Mouse (Mus musculus) retina, embryonic 14.5 days (tissue): Measurements from ENCODE around the gene Ifngr2.

Experiments used
- DNase-seq: peaks from one replicate; pipeline ENCODE4 v3.0.0-alpha.2; 2015; ENCODE audit warnings: low spot score

Gene Ifngr2

DNA sequence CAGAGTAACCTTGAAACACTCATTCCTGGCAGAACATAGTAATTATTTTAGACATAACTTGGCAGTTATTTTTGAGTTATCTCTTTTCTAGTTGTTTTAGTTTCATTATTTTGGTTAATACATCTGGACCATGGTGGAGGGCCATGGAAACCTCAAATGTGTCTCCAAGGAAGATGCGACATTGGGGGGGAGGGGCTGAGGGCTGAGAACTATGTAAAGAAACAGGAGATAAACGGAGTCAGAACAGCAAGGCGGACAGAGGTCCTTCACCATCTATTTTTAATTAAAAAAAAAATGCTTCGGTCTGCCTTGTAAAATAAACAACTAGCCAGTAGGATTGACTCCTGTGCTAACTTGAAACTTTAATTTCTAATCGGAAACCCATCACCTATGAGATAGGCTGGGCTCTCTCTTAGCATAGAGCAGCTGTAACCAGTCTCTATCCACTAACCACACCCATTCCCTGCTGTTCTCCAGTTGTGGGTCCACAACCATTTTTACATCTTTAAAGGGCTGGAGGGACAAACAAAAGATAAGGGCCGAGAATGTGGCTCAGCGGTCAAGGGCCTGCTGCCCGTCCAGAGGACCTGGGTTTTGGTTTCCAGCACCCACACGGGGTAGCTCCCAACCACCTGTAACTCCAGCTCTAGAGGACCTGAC is 18.6 kb downstream of the Ifngr2 start:
- no peak for DNase-seq

DNA sequence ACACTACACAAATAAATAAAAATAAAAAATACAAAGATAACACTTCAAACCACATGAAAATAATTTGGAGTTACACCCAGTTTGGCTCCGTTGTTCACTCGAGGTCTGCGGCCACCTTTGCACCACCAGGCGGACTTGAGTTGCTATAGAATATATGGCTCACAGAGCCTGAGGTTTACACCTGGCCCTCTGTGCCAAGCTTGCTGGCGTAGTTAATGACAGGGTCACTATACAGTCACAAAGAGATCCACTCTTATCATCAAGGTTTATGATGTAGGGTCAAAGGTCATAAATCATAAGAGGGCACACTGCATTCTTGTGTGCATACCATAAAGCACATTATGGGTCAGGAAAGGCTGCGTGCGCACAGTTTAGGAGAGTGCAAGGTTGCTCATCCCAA is 19.1 kb downstream of the Ifngr2 start:
- DNase-seq = no peak

DNA sequence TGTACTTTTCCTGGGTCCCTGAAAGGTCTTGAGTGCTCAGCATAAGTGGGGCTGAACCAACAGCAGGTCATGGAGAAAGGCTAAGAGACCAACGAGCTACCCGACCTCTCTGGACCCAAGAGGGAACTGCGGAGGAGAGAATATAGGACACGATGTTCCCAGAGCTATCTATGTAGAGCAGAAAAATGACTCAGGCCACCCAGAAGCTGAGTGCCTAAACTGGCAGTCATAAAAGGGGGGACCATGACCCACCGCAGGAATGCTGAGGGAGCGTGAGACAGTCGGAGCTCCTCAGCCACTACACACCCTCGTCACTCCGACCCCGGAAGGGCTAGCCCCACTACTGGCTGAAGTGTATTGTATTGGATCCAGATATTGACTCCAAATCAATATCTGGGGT is 22.1 kb downstream of the Ifngr2 start:
- DNase-seq = no peak

DNA sequence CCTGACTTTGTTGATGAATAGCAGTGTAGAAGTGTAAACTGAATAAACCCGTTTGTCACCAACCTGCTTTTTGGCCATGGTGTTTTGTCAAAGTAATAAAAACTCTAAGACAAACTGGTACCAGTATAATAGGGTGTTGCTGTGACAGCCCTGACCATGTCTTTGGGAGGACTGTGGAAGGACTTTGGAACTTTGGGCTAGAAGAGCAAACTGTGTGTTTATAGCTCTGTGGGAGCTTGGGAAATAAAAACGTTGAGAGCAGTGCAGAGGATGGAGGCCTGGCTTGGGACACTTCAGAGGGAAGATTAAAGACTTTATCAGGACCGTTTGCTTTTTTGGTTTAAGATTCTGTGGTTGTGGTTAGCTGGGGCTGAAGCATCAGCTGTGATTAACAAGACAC is 24.2 kb downstream of the Ifngr2 start:
- DNase-seq = no peak

DNA sequence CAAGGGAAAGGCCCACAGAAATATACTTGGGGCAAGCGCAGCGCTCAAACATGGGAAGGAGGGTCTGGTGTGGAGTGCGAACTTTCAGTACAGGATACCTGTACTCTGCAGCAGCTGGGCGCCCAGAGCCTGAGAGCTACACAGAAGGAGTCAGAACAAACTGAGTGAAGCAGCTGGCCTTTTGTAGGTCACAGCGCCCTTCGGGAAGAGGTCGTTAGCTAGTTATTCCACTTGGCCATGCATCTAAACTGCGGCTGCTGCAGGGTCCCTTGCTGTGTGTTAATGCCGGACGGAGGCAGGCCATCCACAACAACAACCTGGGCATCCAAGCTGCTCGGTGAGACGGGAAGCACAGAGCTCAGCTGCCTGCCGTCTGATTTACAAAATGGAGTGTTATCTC is 28.3 kb downstream of the Ifngr2 start:
- peak; percentile 73 for DNase-seq

DNA sequence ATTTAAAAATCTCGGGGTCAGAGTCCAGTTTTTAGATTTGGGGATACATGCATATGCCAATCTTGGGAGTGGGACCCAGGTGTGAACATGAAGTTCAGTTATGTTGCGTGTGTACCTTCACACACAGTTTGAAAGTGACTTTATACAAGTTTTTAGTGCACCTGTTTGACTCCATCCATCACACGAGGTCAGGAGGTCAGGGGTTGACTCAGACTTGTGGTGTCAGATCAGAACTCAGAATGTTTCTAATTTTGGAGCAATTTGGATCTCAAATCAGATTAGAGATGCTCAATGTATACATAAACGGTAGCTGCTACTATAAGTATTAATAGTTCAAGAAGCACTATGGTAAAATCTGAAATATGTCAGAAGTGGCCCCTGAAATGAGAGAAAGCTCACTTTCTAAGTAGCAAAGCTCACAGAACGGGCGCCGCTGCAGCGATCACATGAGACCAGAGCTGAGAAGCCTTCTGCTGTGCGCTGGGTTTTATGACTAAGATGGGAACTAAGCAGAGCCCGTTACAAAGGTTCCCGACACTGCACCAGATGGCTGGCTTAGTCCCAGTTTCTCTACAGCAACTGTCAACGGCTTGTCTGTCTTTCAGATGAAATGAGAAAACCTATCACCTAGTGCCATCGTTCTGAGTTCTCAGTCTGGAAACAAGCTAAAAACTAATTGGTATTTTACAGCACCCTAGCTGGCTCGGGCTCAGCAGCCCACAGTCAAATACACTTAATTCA is 32.3 kb downstream of the Ifngr2 start:
- DNase-seq = peak; percentile 44

DNA sequence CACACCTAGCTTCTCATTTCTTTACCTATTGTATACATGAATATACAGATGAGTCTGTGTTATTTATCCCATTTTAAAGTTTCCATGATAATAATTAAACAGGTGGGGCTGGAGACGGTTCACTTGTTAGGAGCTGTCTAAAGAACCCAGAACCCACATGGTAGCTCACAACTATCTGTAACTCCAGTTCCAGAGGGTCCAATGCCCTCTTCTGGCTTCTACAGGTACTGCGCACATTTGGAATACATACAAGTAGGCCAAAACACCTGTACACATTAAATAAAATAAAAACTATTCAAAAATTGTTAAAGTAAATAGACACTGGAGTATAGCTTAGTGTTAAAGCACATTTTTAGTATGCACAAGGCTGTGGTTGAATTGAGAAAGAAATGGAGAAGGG is 35.4 kb downstream of the Ifngr2 start:
- DNase-seq = peak; percentile 61

DNA sequence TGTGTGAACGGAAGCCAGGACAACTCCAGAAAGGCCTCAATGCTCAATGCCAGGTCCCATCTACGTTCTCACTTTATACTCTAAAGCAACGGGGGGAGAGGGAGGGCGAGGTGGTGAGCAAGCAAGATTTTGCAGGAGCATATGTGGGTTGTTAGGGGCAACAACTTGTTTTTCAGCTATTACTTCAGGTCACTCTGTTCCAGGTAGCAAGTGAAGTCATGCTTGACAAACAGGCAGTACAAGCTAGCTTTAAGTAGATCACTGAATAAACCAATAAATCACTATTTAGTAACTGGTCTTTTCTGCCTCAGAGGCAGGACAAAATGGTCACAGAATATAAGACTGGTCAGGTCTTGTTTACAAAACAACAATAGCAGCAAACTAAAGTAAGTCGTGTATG is 38.7 kb downstream of the Ifngr2 start:
- no peak for DNase-seq

DNA sequence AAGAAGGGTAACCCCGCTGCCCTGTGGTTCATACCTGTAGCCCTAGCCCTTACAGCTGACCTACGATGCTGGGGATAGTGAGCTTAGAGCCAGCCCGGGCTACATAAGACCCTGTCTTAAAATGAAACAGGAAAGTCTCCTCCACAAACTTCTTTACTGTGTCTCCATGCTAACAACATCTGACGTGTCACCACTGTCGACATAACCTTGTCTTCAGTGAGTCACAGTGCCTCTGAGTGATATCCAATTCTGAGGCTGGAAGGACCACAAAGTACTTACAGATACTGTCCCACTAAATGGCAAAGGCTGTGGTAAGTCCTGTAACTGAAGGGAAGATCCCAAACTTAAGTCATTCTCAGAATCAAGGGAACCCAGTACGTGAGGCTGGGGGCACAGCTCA is 39.4 kb downstream of the Ifngr2 start:
- no peak for DNase-seq

DNA sequence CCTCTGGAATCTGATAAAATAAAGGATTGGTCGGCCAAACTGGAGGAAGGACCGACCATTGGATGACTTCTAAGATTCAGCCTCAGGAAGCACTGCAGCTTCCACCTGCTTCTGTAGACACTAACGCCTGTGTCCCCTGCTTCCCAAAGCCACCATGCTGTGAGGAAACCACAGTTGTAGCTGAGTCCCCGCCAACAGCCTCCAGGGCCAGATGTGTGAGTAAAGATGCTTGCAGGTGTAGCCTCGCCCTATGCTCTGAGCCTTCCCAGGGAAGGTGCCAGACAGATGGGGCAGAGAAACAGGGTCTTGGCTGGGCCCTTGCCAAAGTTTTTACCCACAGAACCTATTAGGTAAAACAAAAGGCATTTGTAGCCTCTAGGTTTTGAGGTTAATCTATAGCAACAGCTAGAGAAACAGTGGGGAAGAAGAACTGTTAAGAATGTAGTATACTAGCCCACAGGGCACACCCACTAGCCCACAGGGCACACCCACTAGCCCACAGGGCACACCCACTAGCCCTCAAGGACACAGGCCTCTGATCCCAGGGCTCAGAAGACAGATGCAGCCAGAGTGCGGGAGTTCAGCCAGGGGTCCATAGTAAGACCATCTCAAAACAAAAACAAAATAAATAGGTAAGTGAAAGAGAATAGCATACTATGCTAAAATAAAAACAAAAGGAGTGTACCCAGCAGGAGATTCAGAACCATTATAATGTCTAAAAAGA is 41.0 kb downstream of the Ifngr2 start:
- DNase-seq = no peak

DNA sequence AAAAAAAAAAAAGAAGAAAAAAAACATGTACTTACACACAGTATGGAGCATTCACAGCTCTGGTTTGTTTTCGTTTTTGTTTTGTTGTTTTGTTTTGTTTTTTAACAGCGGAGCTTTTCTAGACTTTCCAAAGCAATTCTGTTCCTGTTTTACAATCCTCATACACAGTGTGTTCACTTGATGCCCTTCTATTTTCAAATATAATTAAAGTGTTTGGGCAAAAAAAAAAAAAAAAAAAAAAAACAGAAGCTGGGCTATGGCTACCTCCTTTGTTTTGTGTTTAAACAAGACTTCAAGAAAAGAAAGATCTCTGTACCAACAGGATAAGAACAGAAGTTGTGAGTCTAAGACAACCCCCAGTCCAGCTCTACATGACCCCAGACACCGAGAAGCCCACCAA is 41.8 kb downstream of the Ifngr2 start:
- no peak for DNase-seq

DNA sequence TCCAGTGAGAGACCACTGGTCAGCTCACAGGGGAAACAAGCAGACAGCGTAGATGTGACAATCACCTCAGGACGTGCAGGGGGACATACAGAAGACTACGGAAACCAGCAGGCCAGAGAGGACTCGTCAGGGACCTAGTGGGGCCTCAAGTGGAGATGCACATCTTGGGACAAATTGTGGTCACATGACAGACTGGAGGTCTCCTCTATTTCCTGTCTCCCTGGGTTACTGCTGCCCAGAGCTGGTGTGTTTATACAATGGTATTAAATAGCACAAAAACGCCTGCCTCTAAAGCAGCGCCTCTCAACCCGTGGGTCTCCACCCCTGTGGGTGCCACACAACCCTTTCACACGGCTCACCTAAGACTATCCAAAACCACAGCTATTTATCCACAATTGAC is 45.3 kb downstream of the Ifngr2 start:
- DNase-seq = no peak

DNA sequence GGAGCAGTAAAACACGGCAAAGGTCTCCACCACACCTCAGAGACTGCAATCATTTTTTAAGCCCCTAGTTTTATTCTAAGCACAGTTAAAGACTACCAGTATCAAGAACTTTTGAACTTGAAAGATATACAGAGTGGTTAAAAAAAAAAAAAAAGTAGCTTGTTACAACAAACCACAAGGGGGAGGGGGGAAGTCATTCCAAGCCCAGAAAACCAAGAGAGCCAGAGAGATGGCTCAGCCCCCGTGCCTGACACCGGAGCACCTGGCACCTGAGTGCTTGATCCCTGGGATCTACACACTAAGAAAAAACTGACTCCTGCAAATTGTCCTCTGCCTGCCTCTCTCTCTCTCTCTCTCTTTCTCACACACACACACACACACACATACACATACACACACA is 46.4 kb downstream of the Ifngr2 start:
- no peak for DNase-seq

DNA sequence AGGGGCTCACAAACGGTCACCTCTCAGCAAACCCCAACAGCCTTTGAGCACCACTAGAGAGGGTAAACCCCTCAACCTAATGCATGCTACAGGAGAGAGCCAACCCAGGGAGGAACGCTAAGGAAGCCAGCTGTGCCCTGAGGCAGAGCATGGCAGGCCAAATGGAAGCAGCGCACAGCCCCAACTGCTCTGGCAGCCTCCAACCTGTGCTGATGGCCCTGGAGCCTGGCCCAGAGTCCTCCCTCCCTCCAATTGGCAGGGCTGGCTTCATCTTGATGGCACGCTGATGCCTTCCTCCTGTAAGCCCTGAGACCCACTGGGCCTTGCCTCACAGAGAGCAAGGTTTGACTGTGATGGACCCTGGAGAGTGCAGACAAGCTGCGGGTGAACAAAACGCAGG is 48.2 kb downstream of the Ifngr2 start:
- DNase-seq = no peak

DNA sequence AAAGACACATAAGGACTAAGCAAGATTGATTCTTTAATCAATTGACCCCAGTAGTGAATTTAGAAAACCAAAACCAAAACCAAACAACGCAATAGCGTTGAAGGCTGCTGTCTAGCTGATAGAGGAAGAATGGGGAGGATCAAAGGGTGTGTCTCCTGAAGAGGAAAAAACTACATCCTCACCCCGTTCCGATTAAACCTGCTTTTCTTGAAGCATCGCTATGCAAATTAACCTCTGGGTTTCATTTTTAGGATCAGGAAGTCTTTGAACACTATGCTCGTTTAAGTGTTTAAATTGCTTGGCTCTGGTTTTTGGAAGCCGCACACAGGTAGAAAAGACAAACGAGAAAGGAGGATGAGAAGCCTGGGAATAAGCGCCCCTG is 49.5 kb downstream of the Ifngr2 start:
- DNase-seq = no peak

DNA sequence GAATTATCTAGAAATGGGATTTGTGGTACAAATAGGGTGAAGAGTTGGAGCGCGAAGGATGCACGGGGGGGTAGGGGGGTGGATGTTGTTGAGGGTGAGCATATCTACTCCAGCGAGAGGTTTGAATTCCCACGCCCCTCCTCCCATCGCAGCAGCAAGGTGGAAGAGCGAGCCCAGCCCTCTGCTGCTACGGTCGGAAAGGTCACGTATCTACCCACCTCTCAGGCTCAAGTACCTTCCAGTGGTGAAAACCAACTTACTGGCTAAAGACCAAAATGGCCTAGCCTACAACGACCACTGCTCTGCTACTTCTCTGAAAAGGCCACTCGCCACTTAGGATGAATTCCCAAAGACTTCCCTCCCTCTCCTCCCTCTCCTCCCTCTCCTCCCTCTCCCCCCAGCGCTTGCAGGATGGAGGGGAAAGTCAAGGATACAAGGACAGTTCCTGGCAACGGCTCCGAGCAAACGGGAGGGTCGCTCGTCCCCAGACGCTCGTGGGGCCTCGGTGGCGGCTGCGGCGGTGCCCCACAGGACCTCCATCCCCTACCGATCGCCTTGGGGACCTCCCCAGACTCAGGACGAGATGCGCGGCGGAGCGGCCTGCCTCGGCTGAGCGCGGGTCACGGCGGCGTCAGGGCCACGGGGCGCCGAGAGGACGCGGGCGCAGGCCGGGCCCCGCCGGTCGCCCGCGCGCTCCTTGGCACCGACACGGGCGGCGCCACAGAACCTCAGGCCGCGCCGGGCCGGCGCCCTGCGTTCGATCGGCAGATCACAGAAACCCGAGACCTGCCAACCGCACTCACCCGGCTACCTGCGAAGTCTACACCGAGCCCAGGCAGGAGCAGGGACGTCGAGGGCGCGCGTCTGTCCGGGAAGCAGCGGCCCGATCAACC is 50.2 kb downstream of the Ifngr2 start:
- no peak for DNase-seq

DNA sequence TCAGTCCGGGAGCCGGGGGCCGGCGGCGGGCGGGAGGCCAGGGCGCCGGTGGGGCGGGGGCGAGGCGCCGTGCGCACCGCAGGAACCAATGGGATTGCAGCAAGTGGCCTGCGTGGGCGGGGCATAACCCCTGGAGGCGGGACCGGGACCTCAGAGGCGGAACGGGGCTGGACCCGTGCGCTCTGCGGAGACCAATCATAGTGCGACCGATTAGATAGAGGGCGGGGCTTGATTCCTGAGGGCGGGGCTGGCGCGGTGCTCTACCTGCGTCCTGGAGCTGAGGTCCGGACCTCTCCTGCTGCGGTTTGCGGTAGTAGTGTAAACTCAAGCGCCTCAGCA is 50.8 kb downstream of the Ifngr2 start, which contains the start of gene Tmem50b:
TSS of gene Tmem50b (minus strand) at position 129 of the 339 bp plus-strand sequence.
- peak; percentile 99 for DNase-seq

DNA sequence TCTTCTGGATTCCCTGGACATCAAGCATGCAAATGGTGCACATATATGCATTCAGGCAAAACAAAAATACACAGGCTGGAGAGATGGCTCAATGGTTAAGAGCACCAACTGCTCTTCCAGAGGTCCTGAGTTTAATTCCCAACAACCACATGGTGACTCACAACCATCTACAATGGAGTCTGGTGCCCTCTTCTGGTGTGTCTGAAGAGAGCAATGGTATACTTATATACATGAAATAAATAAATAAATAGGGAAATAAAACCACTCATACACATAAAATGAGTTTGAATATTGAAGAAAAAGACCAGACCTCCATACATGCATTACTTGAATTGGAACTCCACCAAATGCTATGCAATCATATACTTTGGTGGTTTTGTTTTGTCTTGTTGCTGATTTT is 52.4 kb downstream of the Ifngr2 start:
- DNase-seq = no peak

DNA sequence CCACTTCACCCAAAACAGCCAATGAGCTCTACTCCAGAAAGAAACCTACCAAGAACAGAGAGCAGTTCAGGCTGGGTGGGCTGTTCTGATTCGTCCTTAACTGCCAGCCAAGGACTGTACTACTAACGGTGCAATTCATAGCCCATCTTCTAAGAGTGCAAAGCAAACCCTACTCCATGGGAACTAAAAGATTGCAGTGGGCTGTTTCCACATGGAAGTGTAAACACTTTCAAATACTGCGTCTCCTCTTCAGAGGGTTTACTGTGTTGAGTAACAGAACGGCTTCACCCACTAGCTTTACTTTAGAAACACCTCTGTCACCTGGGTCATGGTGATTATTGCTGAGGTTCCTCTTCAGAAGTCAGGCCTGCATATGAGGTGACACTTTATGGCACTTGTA is 54.2 kb downstream of the Ifngr2 start:
- no peak for DNase-seq

DNA sequence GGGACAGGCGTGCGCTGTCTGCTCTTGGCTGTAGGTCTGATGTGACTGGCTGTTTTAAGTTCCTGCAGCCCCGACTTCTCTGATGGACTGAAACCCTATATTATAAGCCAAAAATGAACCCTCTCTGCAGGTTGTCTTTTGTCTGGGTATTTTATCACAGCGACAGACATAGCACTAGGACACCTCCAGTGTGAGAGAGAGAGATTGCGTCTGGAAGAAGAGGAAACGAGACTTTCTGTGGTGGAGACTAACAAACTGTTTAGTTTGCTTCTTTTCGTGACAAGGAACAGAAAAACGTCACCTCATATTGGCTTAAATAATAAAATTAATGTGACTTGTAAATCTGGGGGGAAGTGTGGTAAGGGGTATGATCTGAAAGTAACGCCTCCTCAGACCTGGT is 54.8 kb downstream of the Ifngr2 start:
- no peak for DNase-seq

DNA sequence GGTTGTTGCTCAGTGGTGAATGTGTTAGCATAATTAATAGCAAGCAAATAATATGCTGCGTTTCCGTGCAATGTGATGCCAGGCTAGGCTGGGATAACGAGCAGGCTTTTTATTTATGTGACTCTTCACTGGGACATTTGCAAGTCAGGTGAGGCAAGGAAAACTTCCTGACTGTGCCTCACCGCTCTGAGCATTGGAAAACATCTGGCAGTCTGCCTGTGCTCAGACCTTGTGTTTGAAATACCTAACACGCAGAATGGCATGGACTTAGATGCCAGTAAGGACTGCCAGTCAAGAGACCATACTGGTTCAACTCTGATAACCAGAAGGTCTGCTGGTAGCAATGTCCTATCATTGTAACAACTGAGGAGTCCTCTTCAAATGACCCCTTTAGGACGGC is 58.3 kb downstream of the Ifngr2 start:
- DNase-seq = no peak

DNA sequence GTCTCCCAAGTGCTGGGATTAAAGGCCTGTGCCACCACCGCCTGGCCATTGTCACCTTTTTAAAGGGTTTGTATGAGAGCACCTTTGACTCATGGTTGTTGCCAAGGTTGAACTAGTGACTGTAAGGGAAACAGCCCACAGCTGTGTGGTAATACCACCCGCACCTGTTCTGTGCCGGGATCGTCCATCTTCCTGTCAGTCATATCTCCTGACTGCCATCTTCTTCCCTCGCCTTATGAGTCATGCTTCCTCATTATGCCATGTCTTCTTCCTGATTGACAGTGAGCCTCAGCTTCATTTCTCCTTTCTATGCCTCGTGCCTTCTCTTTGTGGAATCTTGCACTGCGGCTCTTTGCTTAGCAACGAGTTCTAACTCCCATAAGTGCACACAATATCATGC is 60.1 kb downstream of the Ifngr2 start:
- DNase-seq = no peak
